Mouse (Mus musculus): ENCODE measurements at regions not wholly inside any gene's neighbourhood (a gene's known extent, or its start where the extent isn't known, plus 50 kb on each side); places are given as distances from the start of the nearest gene placed in this dataset.
A peak's percentile ranks its signal among the peaks of the same experiment; 100 is the strongest.

DNA sequence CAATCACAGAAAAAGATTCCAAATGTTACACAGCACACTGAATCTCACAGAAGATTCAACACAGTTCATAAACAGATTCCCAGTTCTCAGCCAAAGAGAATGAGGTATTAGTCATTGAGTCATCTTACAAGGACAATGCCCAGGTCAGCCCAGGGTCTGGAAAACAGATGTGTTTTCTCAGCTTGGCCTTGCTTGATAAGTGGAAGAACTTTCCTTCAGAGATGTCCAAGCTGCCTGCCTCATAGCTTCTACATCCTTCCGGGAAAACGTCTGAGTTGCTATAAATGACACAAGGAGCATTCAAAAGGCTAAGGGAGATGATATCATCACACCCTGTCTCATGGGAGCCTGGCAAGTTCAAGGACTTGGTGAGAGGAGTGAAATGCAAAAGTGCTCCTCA is 139.9 kb upstream of the Pdzrn3 start:
- intact Hi-C loops (cut with DNase I): no loop called here
- DNase-seq (ENCODE audit: low spot score in 2 of 2): no peak

- DNase-seq (ENCODE audit: low spot score in 2 of 2): no peak
- intact Hi-C loops (cut with DNase I): no loop called here
These were observed 136.0 kb upstream of the Pdzrn3 start for GRCm38 (mm10) chr6:101513696-101514095.

- intact Hi-C loops (cut with DNase I): no loop called here
- DNase-seq (ENCODE audit: low spot score in 2 of 2): peak in 1 of 2 experiments; percentile 48
These were observed 124.5 kb upstream of the Pdzrn3 start for GRCm38 (mm10) chr6:101502149-101502548.

GRCm38 (mm10) chr6:101501716-101502115 is 124.0 kb upstream of the Pdzrn3 start:
- peak in 1 of 2 experiments; percentile 25 for DNase-seq (ENCODE audit: low spot score in 2 of 2)
- intact Hi-C loops (cut with DNase I): no loop called here

GRCm38 (mm10) chr6:101500202-101500601 is 122.5 kb upstream of the Pdzrn3 start:
- DNase-seq (ENCODE audit: low spot score in 2 of 2): no peak
- intact Hi-C loops (cut with DNase I): no loop called here

- DNase-seq (ENCODE audit: low spot score in 2 of 2): no peak
- intact Hi-C loops (cut with DNase I): no loop called here
These were observed 110.8 kb upstream of the Pdzrn3 start for GRCm38 (mm10) chr6:101488466-101488865.

DNA sequence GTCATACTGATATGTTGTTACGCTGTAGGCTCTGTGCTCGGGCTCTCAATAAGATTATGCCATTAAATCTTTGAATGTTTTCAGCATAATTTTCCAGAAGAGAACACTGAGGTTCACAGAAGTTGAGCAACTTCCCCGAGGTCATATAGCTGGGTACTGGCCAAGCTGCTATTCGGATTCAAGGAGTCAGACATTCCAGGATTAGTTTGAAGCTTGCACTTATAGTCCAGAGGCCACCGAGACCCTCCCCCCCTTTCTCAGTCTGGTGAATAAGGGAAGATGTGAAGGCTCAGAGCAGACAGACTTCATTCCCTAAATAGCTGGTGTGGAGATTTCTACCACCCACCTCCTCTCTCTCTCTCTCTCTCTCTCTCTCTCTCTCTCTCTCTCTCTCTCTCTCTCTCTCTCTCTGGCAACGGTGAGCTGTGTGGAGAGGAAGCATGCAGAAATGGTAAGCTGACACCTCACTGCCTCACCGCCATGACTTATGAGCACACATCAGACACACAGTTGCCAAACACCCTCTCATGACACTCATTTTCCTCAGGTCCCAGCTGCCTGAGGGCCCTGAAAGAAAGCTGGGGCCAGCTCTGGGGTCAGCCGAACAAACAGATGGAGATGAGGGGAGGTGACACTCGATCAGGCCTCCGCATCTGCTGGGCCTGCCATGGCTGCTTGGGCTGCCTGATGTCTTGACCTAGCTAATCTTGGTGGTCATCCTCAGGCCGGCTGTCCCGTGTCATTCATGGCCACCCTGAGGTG is 107.0 kb upstream of the Pdzrn3 start:
- intact Hi-C loops (cut with DNase I): loop anchor here (5.0 kb wide), 1 partner anchor 52 kb away; no protein-coding TSS in a partner anchor
- DNase-seq (ENCODE audit: low spot score in 2 of 2): no peak

- intact Hi-C loops (cut with DNase I): loop anchor here (5.0 kb wide), 1 partner anchor 51 kb away; no protein-coding TSS in a partner anchor
- peak; percentile 34 to 65 for DNase-seq (ENCODE audit: low spot score in 2 of 2)
These were observed 105.2 kb upstream of the Pdzrn3 start for GRCm38 (mm10) chr6:101482635-101483465.

DNA sequence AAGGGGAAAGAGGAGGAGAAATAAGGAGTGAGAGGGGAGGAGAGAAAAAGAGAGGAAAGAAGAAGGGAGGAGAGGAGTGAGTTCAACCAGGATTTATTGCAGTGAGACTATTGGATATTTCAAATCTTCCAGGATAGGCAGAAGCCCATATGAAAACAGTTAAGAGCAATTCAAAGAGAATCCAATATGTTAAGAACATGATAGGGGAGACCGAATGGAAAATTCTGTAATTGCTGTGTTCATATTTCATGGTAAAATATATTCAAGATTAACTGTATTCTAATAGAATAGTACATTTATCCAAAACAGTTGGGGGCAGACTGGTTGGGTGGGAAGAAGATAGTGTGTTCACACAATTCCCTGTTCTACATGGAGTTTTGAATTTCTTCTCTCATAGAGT is 96.3 kb upstream of the Pdzrn3 start:
- intact Hi-C loops (cut with DNase I): no loop called here
- DNase-seq (ENCODE audit: low spot score in 2 of 2): no peak

DNA sequence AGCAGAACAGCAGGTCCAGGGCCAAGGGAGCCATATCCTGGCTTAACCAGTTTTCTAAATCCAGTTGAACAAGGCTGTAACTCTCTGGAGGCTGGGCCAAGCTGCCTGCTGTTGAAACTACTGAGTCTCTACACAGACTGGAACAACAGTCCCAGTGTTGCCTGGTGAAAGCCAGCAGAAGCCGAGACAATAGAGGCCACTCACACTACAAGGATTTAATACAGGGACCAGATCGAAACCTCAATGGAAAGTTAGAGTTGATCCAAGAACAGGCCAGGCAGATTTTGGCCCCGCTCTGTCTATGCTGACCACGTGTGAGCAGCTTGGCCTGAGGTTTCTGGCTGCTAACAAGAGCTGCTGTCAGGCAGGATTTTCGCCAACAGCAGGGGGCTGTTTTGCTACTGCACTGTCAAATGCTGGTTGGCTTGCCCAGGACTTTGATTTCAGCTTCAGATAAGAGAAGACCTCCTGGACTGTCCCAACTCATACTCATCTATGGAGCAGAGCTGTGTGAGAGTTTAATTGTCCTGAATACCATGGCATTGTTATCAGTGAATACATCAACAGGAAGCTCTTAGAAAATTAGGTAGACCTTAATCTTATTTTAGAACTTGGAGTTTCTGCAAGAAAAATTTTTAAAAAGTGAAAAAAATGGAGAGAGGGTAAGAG is 95.7 kb upstream of the Pdzrn3 start:
- DNase-seq (ENCODE audit: low spot score in 2 of 2): peak; percentile 53 to 71
- intact Hi-C loops (cut with DNase I): no loop called here

GRCm38 (mm10) chr6:101464910-101465309 is 87.2 kb upstream of the Pdzrn3 start:
- no peak for DNase-seq (ENCODE audit: low spot score in 2 of 2)
- intact Hi-C loops (cut with DNase I): no loop called here

- no peak for DNase-seq (ENCODE audit: low spot score in 2 of 2)
- intact Hi-C loops (cut with DNase I): no loop called here
These were observed 86.2 kb upstream of the Pdzrn3 start for GRCm38 (mm10) chr6:101463812-101464320.

DNA sequence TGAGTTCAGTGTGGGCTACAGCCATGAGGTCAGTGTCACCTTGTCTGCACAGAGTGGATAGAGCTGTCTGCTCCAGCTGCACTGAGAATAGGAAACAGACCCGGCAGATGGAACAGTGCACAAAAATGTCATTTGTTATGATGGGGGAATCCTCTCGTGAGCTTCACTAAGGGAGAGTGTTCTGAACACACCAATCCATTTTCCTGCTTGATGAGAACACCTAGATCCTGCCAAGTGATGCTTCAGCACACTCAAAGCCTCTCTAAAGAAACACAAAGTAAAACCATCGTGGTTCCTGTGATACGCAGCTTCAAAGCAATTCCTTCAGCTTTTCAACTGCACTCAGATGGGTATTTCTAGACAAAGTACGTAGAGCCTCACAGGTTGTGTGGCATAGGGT is 69.0 kb upstream of the Pdzrn3 start:
- peak in 1 of 2 experiments; percentile 42 for DNase-seq (ENCODE audit: low spot score in 2 of 2)
- intact Hi-C loops (cut with DNase I): no loop called here

- no peak for DNase-seq (ENCODE audit: low spot score in 2 of 2)
- intact Hi-C loops (cut with DNase I): no loop called here
These were observed 68.6 kb upstream of the Pdzrn3 start for GRCm38 (mm10) chr6:101446316-101446715.

DNA sequence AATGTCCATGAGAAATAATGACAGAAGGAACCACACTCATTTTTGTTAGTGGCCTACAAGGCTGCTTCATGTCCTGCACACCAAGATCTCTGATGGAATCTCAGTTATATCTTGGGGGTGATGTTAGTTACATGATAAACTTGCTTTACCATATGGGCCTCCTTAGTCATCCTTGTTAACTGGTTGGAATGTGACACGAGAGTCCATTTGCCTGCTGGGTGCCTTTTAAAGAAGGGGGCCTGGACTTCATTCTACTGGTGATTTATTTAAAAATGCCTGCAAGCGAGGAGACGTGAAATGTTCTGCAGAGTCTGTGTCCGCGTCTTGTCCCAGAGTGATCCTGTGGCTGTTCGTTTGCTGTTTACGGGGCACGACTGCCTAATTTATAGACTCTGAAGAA is 55.1 kb upstream of the Pdzrn3 start:
- intact Hi-C loops (cut with DNase I): loop anchor here (5.0 kb wide), 1 partner anchor 50 kb away; no protein-coding TSS in a partner anchor
- no peak for DNase-seq (ENCODE audit: low spot score in 2 of 2)

DNA sequence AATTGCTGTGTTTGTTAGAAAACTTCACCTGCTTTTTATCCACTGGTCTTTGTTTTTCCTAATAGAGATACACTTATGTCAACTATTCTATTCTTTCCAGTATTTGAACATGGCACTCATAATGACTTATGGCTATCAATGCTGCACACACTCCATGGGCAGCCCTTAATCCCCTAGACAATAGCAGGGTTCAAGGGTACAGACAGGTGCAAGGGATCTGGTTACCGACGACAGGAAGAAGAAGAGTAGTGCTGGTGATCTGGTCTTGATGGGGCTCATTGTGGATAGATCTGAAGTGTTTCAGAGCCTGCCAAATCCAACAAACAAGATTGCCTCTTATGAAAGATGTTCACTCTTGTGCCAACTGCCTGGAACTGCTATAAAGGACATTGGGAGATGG is 51.9 kb upstream of the Pdzrn3 start:
- intact Hi-C loops (cut with DNase I): loop anchor here (5.0 kb wide), 1 partner anchor 53 kb away; no protein-coding TSS in a partner anchor
- DNase-seq (ENCODE audit: low spot score in 2 of 2): no peak

Data from left cerebral cortex, postnatal 14 days (tissue).